In genomic region chr1:152130029-152130727, GRCm38 (mm10) we compare ENCODE assay signal across 9 mouse cellular contexts. TPM values are rescaled to one million over a fixed set of nuclear protein-coding genes. Genes with fewer than 3 reads are reported as not detected.
DNase-seq lines count a peak whose midpoint lies in the region; ATAC-seq and TF ChIP-seq lines count a peak whose summit lies in the region.
"Had no signal": no experiment of that assay in that cellular context is flagged by ENCODE, and none has a peak within 500 bp of the region (broad histone marks: within the 10 kb centered on the region; RNA-seq: fewer than 3 reads in every experiment).

No protein-coding gene starts in this region.

- no peak for TF ChIP-seq POLR2A in cerebellum, adult 2 months (IDR thresholded peaks at IDR 0.05; ENCODE audit: borderline replicate concordance, insufficient read depth, low read length)

- intact Hi-C loops in gastrocnemius, postnatal 36 days (cut with DNase I) = no loop called here

- no peak overlapping the region for H3K4me3 ChIP-seq in midbrain, embryonic 13.5 days (replicated peaks)
- no peak overlapping the region for H3K4me3 ChIP-seq in midbrain, embryonic 10.5 days
- H3K4me3 ChIP-seq in cerebellum, adult 2 months (replicated peaks; ENCODE audit: insufficient read depth, low read depth, low read length) = peak overlapping the region; percentile 35
- H3K4me3 ChIP-seq: myocyte had no signal

- H3K36me3 ChIP-seq in midbrain, embryonic 13.5 days = no peaks in the 10 kb centered on the region
- H3K36me3 ChIP-seq in midbrain, embryonic 10.5 days = no peaks in the 10 kb centered on the region

- DNase-seq in midbrain, embryonic 10.5 days (ENCODE audit: low spot score) = no peak
- peak; percentile 37 to 53 for DNase-seq in cerebellum, adult 2 months
- DNase-seq in gastrocnemius, postnatal 36 days = peak; percentile 35 to 37
- peak; percentile 64 to 69 for DNase-seq in kidney, postnatal 4 days
- peak; percentile 42 to 58 for DNase-seq in right cerebral cortex, postnatal 10 days (ENCODE audit: low spot score in 2 of 2)
- DNase-seq in thymus, adult 18-20 months = no peak

- H3K4me2 ChIP-seq in midbrain, embryonic 13.5 days (replicated peaks) = no peak overlapping the region

- no peak for TF ChIP-seq CTCF in cerebellum, adult 2 months (IDR thresholded peaks at IDR 0.05; ENCODE audit: borderline replicate concordance, insufficient read depth, low read depth, low read length)

- H3K4me1 ChIP-seq in midbrain, embryonic 13.5 days (replicated peaks) = peaks cover 3% of the 10 kb centered on the region
- H3K4me1 ChIP-seq in midbrain, embryonic 10.5 days = no peaks in the 10 kb centered on the region
- no peaks in the 10 kb centered on the region for H3K4me1 ChIP-seq in cerebellum, adult 2 months (ENCODE audit: control insufficient read depth, insufficient read depth, low read length)

- H3K27me3 ChIP-seq in midbrain, embryonic 13.5 days = no peaks in the 10 kb centered on the region
- H3K27me3 ChIP-seq in midbrain, embryonic 10.5 days (ENCODE audit: low read depth, poor library complexity, severe bottlenecking) = no peaks in the 10 kb centered on the region
- H3K27me3 ChIP-seq in cerebellum, adult 2 months (ENCODE audit: control insufficient read depth, insufficient read depth, low read length) = no peaks in the 10 kb centered on the region

- no peak overlapping the region for H3K27ac ChIP-seq in midbrain, embryonic 13.5 days
- no peak overlapping the region for H3K27ac ChIP-seq in midbrain, embryonic 10.5 days (replicated peaks)
- H3K27ac ChIP-seq in cerebellum, adult 2 months (ENCODE audit: insufficient read depth, low read length) = no peak overlapping the region

- WGBS in midbrain, embryonic 13.5 days = 72% methylated on average over 14 of the region's 15 CpGs
- 81% methylated on average over 15 of the region's 15 CpGs for WGBS in midbrain, embryonic 10.5 days
- 14% methylated on average over 15 of the region's 15 CpGs for WGBS in cerebellum, adult 2 months

- H3K9ac ChIP-seq in midbrain, embryonic 13.5 days (replicated peaks) = no peak overlapping the region

- 0 out of 2 replicates have a peak, but pooled peaks have one; percentile 40 for ATAC-seq in midbrain, embryonic 13.5 days
- no peak for ATAC-seq in inflammation-experienced regulatory T-cells, adult 6 months

- no peaks in the 10 kb centered on the region for H3K9me3 ChIP-seq in midbrain, embryonic 13.5 days
- H3K9me3 ChIP-seq in midbrain, embryonic 10.5 days (replicated peaks) = no peaks in the 10 kb centered on the region

RNA-seq across cellular contexts. Expression of gene 1700025G04Rik, which starts 40.3 kb away (rescaled TPM):
- polyA plus RNA-seq in midbrain, embryonic 13.5 days (2015; fragmentation: Nextera tagmentation; extraction: Ambion mirVana) = 37.6 and 41.1 TPM in 2 replicates
- polyA plus RNA-seq in midbrain, embryonic 10.5 days (2016; fragmentation: Nextera tagmentation; extraction: Ambion mirVana) = 17.6 and 20.5 TPM in 2 replicates
- polyA plus RNA-seq in cerebellum, adult 2 months (2012; rRNA removed) = 27.9 and 29.8 TPM in 2 replicates
- total RNA-seq in gastrocnemius, postnatal 36 days (2021) = 10 to 100 TPM; 69.8 to 72.2 TPM
- polyA plus RNA-seq in inflammation-experienced regulatory T-cells, adult 6 months (2017; shearing (Covaris generic)) = 1 to 10 TPM in 2 of 3 experiments, under 1 TPM in 1; 0.84 to 1.9 (median 1.2) TPM

Comparison
In these comparisons a context has a peak if more than half of its experiments do, and no peak if none do; other contexts are left out.
1. DNase-seq: peak in cerebellum, adult 2 months (2 of 2), gastrocnemius, postnatal 36 days (2 of 2), kidney, postnatal 4 days (2 of 2) and right cerebral cortex, postnatal 10 days (2 of 2); none in midbrain, embryonic 10.5 days (single experiment) and thymus, adult 18-20 months (0 of 2).